Mouse (Mus musculus) heart, embryonic 16.5 days (tissue): Measurements from ENCODE around the gene Tmem108. TPM values are rescaled to one million over a fixed set of nuclear protein-coding genes. Genes with fewer than 3 reads are reported as not detected.
A peak's percentile ranks its signal among the peaks of the same experiment; 100 is the strongest.

Experiments
- ATAC-seq: fragments of 200-750 bp; cut with Nextera tagmentation; replicated peaks from 2 replicates; pipeline ENCODE4 v1.8.0; 2017; ENCODE audit warnings: moderate number of reproducible peaks; ENCODE audit not compliant: insufficient read depth, low FRiP score; ENCODE audit errors: extremely low read depth
- H3K27ac ChIP-seq: fragments of 300-500 bp; sonication (generic); 2 replicates; pipeline ENCODE4 v1.5.1; 2014; ENCODE audit warnings: mild to moderate bottlenecking, low read length, control low read depth, moderate library complexity
- H3K27me3 ChIP-seq: fragments of 300-500 bp; sonication (generic); 2 replicates; pipeline ENCODE4 v1.6.1; 2014; ENCODE audit warnings: low read length, mixed read lengths; ENCODE audit not compliant: control insufficient read depth, insufficient read depth
- H3K36me3 ChIP-seq: fragments of 300-500 bp; sonication (generic); 2 replicates; pipeline ENCODE4 v1.6.1; 2014; ENCODE audit not compliant: control insufficient read depth, insufficient read depth
- H3K4me1 ChIP-seq: fragments of 300-500 bp; sonication (generic); 2 replicates; pipeline ENCODE4 v1.6.1; 2014; ENCODE audit warnings: low read length, mixed read lengths; ENCODE audit not compliant: control insufficient read depth, insufficient read depth
- H3K4me2 ChIP-seq: fragments of 300-500 bp; sonication (generic); 2 replicates; pipeline ENCODE4 v1.6.1; 2014; ENCODE audit warnings: low read depth, mild to moderate bottlenecking, control low read depth, low read length
- H3K4me3 ChIP-seq: fragments of 300-500 bp; sonication (generic); 2 replicates; pipeline ENCODE4 v1.5.1; 2014; ENCODE audit warnings: mild to moderate bottlenecking, control low read depth, low read length
- H3K9ac ChIP-seq: fragments of 300-500 bp; sonication (generic); 2 replicates; pipeline ENCODE4 v1.6.1; 2014; ENCODE audit warnings: low read length, control low read depth
- H3K9me3 ChIP-seq: fragments of 300-500 bp; sonication (generic); replicated peaks from 2 replicates; pipeline ENCODE4 v1.6.1; 2016; ENCODE audit warnings: low read length; ENCODE audit not compliant: control insufficient read depth
- WGBS: fragments of 180-500 bp; shearing (Covaris S2); extraction: QIAGEN DNeasy Blood & Tissue Kit; methylation state at CpG from one replicate; pipeline ENCODE4 v1.1.7; 2014; 5-methylcytosine and 5-hydroxymethylcytosine counted together
- polyA plus RNA-seq: library from polyadenylated mRNA; unstranded; fragments of >200 nt; fragmentation: Nextera tagmentation; extraction: Ambion mirVana; gene quantifications from 2 replicates; pipeline ENCODE4 v1.2.1, GENCODE M21; 2015

The Tmem108 gene
- polyA plus RNA-seq, 1 experiment from 2014 or later, result 44.8 TPM

DNA sequence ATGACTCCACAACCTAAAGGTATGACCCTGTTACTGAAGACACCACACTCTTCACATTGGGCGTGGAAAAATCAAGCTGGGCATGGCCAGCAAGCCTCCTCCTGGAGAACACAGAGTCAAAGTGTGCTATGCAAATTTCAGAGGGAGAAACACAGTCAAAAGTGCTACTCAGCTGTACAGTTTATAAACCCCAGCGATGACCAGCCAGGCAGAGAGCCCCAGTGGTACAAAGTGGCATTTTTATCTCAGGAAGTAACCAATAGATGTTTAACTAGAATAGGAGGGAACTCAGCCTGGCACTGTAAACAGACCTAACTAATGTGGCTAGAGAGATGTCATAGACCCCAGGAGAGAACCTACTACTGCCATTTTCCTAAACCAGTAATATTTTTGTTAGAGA, 115.0 kb downstream of the Tmem108 start:
- WGBS, result 74% methylated on average over 2 of the region's 2 CpGs

GRCm38 (mm10) chr9:103645724-103646123, 115.9 kb downstream of the Tmem108 start:
- ATAC-seq, result no peak
- H3K9me3 ChIP-seq, result no peaks in the 10 kb centered on the region
- H3K27me3 ChIP-seq, result no peaks in the 10 kb centered on the region
- WGBS, result 78% methylated on average over 7 of the region's 7 CpGs
- H3K4me3 ChIP-seq, result no peak overlapping the region
- no peak overlapping the region for H3K4me2 ChIP-seq
- no peaks in the 10 kb centered on the region for H3K36me3 ChIP-seq
- H3K9ac ChIP-seq, result no peak overlapping the region
- no peak overlapping the region for H3K27ac ChIP-seq
- H3K4me1 ChIP-seq, result peaks cover 2% of the 10 kb centered on the region; the same call in 1 of the 2 replicates

More for the DNA sequence above, 115.0 kb downstream of the Tmem108 start:
- ATAC-seq, result no peak
- Histone ChIP-seq H3K27me3 (no peaks in the 10 kb centered on the region), H3K9me3 (no peaks in the 10 kb centered on the region), H3K27ac (no peak overlapping the region), H3K4me2 (no peak overlapping the region), H3K4me3 (no peak overlapping the region), H3K36me3 (no peaks in the 10 kb centered on the region), H3K4me1 (0 out of 2 replicates have a peak, but pooled peaks cover 2% of the 10 kb centered on the region), H3K9ac (no peak overlapping the region)

DNA sequence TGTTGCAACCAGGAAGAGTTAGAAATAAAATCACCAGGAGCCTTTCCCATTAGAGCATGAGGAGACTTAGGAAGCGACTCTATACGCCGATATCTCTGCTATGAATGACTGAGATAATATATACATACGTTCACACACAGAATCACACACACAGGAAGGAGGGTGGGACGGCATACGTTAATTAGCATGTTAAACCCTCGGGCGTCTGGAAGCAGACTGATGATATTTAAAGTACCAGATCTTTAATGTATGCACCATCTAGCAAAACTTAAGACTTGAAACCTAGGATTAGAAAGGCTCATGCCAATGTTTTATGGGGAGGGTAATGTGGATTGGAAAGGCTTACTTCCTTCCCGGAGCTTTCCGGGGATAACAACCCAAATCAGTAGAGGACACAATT, 119.3 kb downstream of the Tmem108 start:
- no peaks in the 10 kb centered on the region for H3K9me3 ChIP-seq
- H3K27ac ChIP-seq, result no peak overlapping the region
- no peaks in the 10 kb centered on the region for H3K36me3 ChIP-seq
- no peak for ATAC-seq
- no peak overlapping the region for H3K4me3 ChIP-seq
- no peak overlapping the region for H3K4me2 ChIP-seq
- H3K9ac ChIP-seq, result no peak overlapping the region
- H3K27me3 ChIP-seq, result no peaks in the 10 kb centered on the region
- peaks cover 2% of the 10 kb centered on the region; the same call in 1 of the 2 replicates for H3K4me1 ChIP-seq
- 75% methylated on average over 10 of the region's 10 CpGs for WGBS

DNA sequence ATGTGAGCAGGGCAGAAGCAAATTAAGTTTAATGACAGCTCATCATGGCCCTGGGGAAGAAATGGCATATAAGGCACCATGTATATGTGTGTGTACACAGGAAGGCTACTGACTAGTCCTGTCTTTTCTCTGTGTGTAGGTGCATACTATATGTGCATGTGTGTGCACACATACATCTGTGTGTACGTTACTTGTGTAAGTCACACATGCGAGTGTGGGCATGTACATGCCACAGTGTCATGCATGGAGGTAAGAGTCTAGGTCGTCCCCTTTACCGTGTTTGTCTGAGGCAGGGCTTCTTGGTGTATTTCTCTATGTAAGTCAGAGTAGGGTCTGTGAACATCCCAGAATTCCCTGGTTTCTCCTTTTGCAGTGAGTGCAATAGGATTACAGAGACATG, 120.3 kb downstream of the Tmem108 start:
- no peak overlapping the region for H3K4me2 ChIP-seq
- H3K4me1 ChIP-seq, result peaks cover 2% of the 10 kb centered on the region; the same call in 1 of the 2 replicates
- no peaks in the 10 kb centered on the region for H3K9me3 ChIP-seq
- H3K27me3 ChIP-seq, result no peaks in the 10 kb centered on the region
- H3K4me3 ChIP-seq, result no peak overlapping the region
- WGBS, result 92% methylated on average over 4 of the region's 4 CpGs
- H3K27ac ChIP-seq, result no peak overlapping the region
- no peaks in the 10 kb centered on the region for H3K36me3 ChIP-seq
- no peak overlapping the region for H3K9ac ChIP-seq
- ATAC-seq, result no peak

GRCm38 (mm10) chr9:103639413-103639812, 122.2 kb downstream of the Tmem108 start:
- WGBS, result 31% methylated on average over 1 of the region's 1 CpGs

GRCm38 (mm10) chr9:103637451-103637850, 124.2 kb downstream of the Tmem108 start:
- H3K4me3 ChIP-seq, result no peak overlapping the region
- no peak overlapping the region for H3K27ac ChIP-seq
- no peaks in the 10 kb centered on the region for H3K9me3 ChIP-seq
- no peaks in the 10 kb centered on the region; the same call in 1 of the 2 replicates for H3K4me1 ChIP-seq
- no peaks in the 10 kb centered on the region for H3K36me3 ChIP-seq
- H3K4me2 ChIP-seq, result no peak overlapping the region
- no peak for ATAC-seq
- no peaks in the 10 kb centered on the region for H3K27me3 ChIP-seq
- WGBS, result 67% methylated on average over 3 of the region's 3 CpGs
- H3K9ac ChIP-seq, result no peak overlapping the region

More at GRCm38 (mm10) chr9:103639413-103639812, 122.2 kb downstream of the Tmem108 start:
- Histone ChIP-seq H3K4me3 (no peak overlapping the region), H3K27me3 (no peaks in the 10 kb centered on the region), H3K36me3 (no peaks in the 10 kb centered on the region), H3K9ac (no peak overlapping the region), H3K9me3 (no peaks in the 10 kb centered on the region), H3K4me1 (peaks cover 2% of the 10 kb centered on the region; the same call in 1 of the 2 replicates), H3K27ac (no peak overlapping the region), H3K4me2 (no peak overlapping the region)
- no peak for ATAC-seq

DNA sequence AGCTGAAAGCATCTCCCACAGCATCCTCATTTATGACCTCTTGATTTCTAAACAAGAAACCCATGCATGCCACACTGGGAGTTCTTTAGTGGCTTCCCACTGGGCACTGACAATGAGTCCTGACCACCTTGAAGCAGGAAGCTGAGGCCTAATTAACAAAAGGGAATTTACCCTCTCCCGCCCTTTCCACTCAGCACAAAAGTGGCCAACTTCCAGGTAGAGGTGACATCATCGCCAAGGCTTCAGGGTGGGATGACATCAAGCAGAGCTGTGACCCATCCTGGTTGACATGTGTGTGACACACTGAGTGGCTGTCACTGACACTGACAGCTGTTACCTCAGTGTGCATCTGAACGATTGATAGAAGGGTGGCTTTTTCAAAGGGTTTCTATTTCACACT, 124.8 kb downstream of the Tmem108 start:
- ATAC-seq, result no peak
- Histone ChIP-seq H3K36me3 (no peaks in the 10 kb centered on the region), H3K27me3 (no peaks in the 10 kb centered on the region), H3K9ac (no peak overlapping the region), H3K4me2 (no peak overlapping the region), H3K9me3 (no peaks in the 10 kb centered on the region), H3K27ac (no peak overlapping the region), H3K4me3 (no peak overlapping the region), H3K4me1 (no peaks in the 10 kb centered on the region; the same call in 1 of the 2 replicates)
- 44% methylated on average over 3 of the region's 3 CpGs for WGBS

- Histone ChIP-seq H3K27ac (0 out of 2 replicates have a peak overlapping the region, but pooled peaks have one; percentile 12), H3K27me3 (no peaks in the 10 kb centered on the region), H3K9me3 (no peaks in the 10 kb centered on the region), H3K36me3 (no peaks in the 10 kb centered on the region), H3K4me3 (no peak overlapping the region), H3K9ac (no peak overlapping the region), H3K4me2 (no peak overlapping the region), H3K4me1 (peaks cover 11% of the 10 kb centered on the region; the same call in 1 of the 2 replicates)
- ATAC-seq, result no peak
- 55% methylated on average over 9 of the region's 9 CpGs for WGBS
Observed at GRCm38 (mm10) chr9:103628861-103629469, 132.7 kb downstream of the Tmem108 start.

DNA sequence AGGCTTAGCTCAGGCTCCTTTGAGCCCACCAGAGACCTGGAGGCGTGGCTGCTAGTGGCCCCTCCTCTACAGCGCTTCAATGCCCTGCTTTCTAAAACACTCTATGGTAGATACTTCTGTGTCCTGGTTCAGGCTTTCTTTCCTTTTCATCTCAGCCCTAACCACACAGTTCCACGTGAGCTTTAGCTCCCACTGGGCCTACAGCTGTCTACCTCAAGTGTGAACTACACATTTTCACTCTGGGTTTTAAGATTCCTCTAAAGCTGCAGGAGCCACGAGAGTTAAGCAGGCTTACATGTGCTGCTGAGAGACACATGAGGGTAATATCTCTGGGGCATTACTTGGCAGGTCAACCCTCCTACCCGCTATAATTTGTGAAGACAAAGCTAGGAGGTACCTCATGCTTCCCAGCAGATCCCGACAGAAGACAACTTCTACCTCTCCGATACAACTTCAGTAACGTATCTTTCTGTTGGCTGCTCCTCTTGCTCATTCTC, 134.2 kb downstream of the Tmem108 start:
- no peaks in the 10 kb centered on the region for H3K27me3 ChIP-seq
- H3K27ac ChIP-seq, result no peak overlapping the region

More for the DNA sequence above, 134.2 kb downstream of the Tmem108 start:
- WGBS, result 87% methylated on average over 8 of the region's 8 CpGs
- ATAC-seq, result no peak
- Histone ChIP-seq H3K4me2 (no peak overlapping the region), H3K36me3 (no peaks in the 10 kb centered on the region), H3K4me3 (no peak overlapping the region), H3K4me1 (peaks cover 20% of the 10 kb centered on the region), H3K9ac (no peak overlapping the region), H3K9me3 (no peaks in the 10 kb centered on the region)
